Mouse (Mus musculus) ovary, adult 10 weeks (tissue): Measurements from ENCODE around the gene Cog2. TPM values are rescaled to one million over a fixed set of nuclear protein-coding genes. Genes with fewer than 3 reads are reported as not detected.

Experiments used
- polyA plus RNA-seq: library from polyadenylated mRNA; stranded (reverse); fragments of 350-450 nt; fragmentation: Illumina TruSeq; extraction: RNeasy Lipid Tissue Mini Kit (QIAGEN cat#74804); gene quantifications from one replicate; pipeline ENCODE4 v1.2.3, GENCODE M21; 2014

Cog2 gene
- polyA plus RNA-seq, result 18.6 TPM

GRCm38 (mm10) chr8:124520249-124521080, at the start of gene Cog2:
Gene Cog2 (plus strand): TSS chr8:124520767.

DNA sequence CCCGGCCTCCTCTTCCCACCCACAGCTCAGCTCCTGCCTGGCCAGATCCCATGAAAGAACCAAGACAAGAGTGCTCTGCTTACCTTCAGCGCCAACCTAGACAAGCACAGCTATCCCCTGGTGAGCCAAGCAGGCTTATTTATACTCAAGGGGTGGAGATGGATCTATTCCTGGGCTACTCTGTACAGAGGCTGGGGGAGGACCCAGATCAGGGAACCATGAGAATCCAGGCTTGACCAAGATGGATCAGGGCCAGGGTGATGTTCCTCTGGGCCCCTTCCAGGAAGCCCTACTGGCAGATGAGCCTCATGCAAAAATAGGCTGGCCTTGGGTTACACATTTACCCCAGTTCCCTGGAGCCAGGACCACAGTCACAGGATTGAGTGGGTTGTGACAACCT, 49.0 kb downstream of the Cog2 start, which contains the start of gene Agt:
TSS of gene Agt (minus strand) at position 114 of the 400 bp plus-strand sequence.

DNA sequence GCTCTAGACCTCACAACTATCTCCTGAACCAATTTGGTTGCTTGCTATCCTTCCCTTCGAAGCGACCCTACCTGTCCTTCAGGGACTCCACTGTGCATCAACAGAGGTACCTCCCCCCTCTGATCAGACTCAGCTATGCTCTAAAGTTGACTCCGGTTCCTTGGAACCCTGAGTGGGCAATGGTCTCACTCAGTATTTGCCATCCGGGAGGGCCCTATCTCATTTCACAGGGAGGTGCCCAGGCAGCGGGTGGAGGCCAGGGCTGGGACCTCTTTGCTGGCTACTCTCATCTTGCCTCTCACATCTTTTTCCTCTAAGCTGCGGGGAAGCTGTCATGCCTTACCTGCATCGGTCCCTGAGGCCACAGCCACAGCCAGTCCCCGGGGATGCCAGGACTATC, 55.2 kb downstream of the Cog2 start, which contains the start of gene Capn9:
TSS of gene Capn9 (plus strand) at position 301 of the 400 bp plus-strand sequence.

Other genes starting within 250 kb of the Cog2 start
- 7.8 TPM for gene Pgbd5, start 81.1 kb upstream of the Cog2 start, polyA plus RNA-seq
- gene Agt, start 48.9 kb downstream of the Cog2 start, polyA plus RNA-seq, result 9.4 TPM
- gene Capn9, start 55.3 kb downstream of the Cog2 start, polyA plus RNA-seq, result not detected
- gene 2310022B05Rik, start 142.6 kb downstream of the Cog2 start, polyA plus RNA-seq, result 21.7 TPM
- gene Ttc13, start 201.2 kb downstream of the Cog2 start, polyA plus RNA-seq, result 34.7 TPM
- 2.0 TPM for gene Arv1, start 201.4 kb downstream of the Cog2 start, polyA plus RNA-seq
- not detected for gene Fam89a, start 231.1 kb downstream of the Cog2 start, polyA plus RNA-seq